Mouse (Mus musculus) neural tube, embryonic 14.5 days (tissue): ENCODE data around the gene Col6a5. TPM values are rescaled to one million over a fixed set of nuclear protein-coding genes. Genes with fewer than 3 reads are reported as not detected.

Experiments
- ATAC-seq: fragments of 200-750 bp; cut with Nextera tagmentation; 2 replicates; pipeline ENCODE4 v1.8.0; 2017; ENCODE audit warnings: low read depth, mild to moderate bottlenecking, moderate TSS enrichment, moderate library complexity
- H3K27ac ChIP-seq: fragments of 300-500 bp; sonication (generic); 2 replicates; pipeline ENCODE4 v1.5.1; 2014; ENCODE audit warnings: low read depth, mild to moderate bottlenecking, control low read depth, low read length, moderate library complexity, mixed read lengths
- H3K27me3 ChIP-seq: fragments of 300-500 bp; sonication (generic); 2 replicates; pipeline ENCODE4 v1.6.1; 2014; ENCODE audit warnings: low read length; ENCODE audit not compliant: control insufficient read depth, insufficient read depth
- H3K36me3 ChIP-seq: fragments of 300-500 bp; sonication (generic); 2 replicates; pipeline ENCODE4 v1.6.1; 2014; ENCODE audit warnings: low read length, mixed read lengths; ENCODE audit not compliant: control insufficient read depth, insufficient read depth
- H3K4me1 ChIP-seq: fragments of 300-500 bp; sonication (generic); 2 replicates; pipeline ENCODE4 v1.6.1; 2014; ENCODE audit warnings: low read length; ENCODE audit not compliant: control insufficient read depth, insufficient read depth
- H3K4me2 ChIP-seq: fragments of 300-500 bp; sonication (generic); 2 replicates; pipeline ENCODE4 v1.6.1; 2014; ENCODE audit warnings: mild to moderate bottlenecking, low read depth, low read length, control low read depth
- H3K4me3 ChIP-seq: fragments of 300-500 bp; sonication (generic); 2 replicates; pipeline ENCODE4 v1.5.1; 2014; ENCODE audit warnings: low read depth, low read length, control low read depth, mixed read lengths
- H3K9ac ChIP-seq: fragments of 300-500 bp; sonication (generic); replicated peaks from 2 replicates; pipeline ENCODE4 v1.6.1; 2014; ENCODE audit warnings: low read depth, mild to moderate bottlenecking, control low read depth, low read length, mixed read lengths
- H3K9me3 ChIP-seq: fragments of 300-500 bp; sonication (generic); 2 replicates; pipeline ENCODE4 v1.6.1; 2016; ENCODE audit warnings: low read length; ENCODE audit not compliant: control insufficient read depth
- WGBS: fragments of 180-500 bp; shearing (Covaris S2); extraction: QIAGEN DNeasy Blood & Tissue Kit; methylation state at CpG from one replicate; pipeline ENCODE4 v1.1.7; 2014; 5-methylcytosine and 5-hydroxymethylcytosine counted together
- polyA plus RNA-seq: library from polyadenylated mRNA; unstranded; fragments of >200 nt; fragmentation: Nextera tagmentation; extraction: Ambion mirVana; gene quantifications from 2 replicates; pipeline ENCODE4 v1.2.1, GENCODE M21; 2014

Col6a5 gene
- 0.46 TPM in 1 of 2 replicates, not detected in the other for polyA plus RNA-seq

- Histone ChIP-seq H3K27me3 (no peaks in the 10 kb centered on the region), H3K4me2 (no peak within 1 kb of the TSS), H3K27ac (no peak within 1 kb of the TSS), H3K4me1 (no peaks in the 10 kb centered on the region), H3K4me3 (no peak within 1 kb of the TSS), H3K9ac (no peak within 1 kb of the TSS), H3K9me3 (no peaks in the 10 kb centered on the region), H3K36me3 (no peaks in the 10 kb centered on the region)
- no peak for ATAC-seq
- 11% methylated on average over 13 of the region's 13 CpGs for WGBS
These were observed at the start of gene Col6a5 for GRCm38 (mm10) chr9:105960533-105960932. Col6a5 (minus strand) TSS chr9:105960643.

GRCm38 (mm10) chr9:105997955-105998354 is 37.5 kb upstream of the Col6a5 start:
- H3K36me3 ChIP-seq = no peaks in the 10 kb centered on the region
- no peaks in the 10 kb centered on the region for H3K27me3 ChIP-seq
- H3K4me2 ChIP-seq = no peak overlapping the region
- WGBS = 70% methylated on average over 11 of the region's 11 CpGs
- H3K4me3 ChIP-seq = no peak overlapping the region
- no peak for ATAC-seq
- no peaks in the 10 kb centered on the region for H3K9me3 ChIP-seq
- H3K27ac ChIP-seq = no peak overlapping the region
- no peak overlapping the region for H3K9ac ChIP-seq
- no peaks in the 10 kb centered on the region for H3K4me1 ChIP-seq

GRCm38 (mm10) chr9:105992425-105992824 is 32.0 kb upstream of the Col6a5 start:
- Histone ChIP-seq H3K27ac (no peak overlapping the region), H3K27me3 (no peaks in the 10 kb centered on the region), H3K4me3 (no peak overlapping the region), H3K9me3 (no peaks in the 10 kb centered on the region), H3K4me1 (no peaks in the 10 kb centered on the region), H3K9ac (no peak overlapping the region), H3K36me3 (no peaks in the 10 kb centered on the region), H3K4me2 (no peak overlapping the region)
- no peak for ATAC-seq
- WGBS = 75% methylated on average over 6 of the region's 6 CpGs

GRCm38 (mm10) chr9:105990099-105990498 is 29.7 kb upstream of the Col6a5 start:
- no peaks in the 10 kb centered on the region for H3K4me1 ChIP-seq
- ATAC-seq = no peak
- H3K4me3 ChIP-seq = no peak overlapping the region
- no peak overlapping the region for H3K9ac ChIP-seq
- H3K9me3 ChIP-seq = no peaks in the 10 kb centered on the region
- H3K36me3 ChIP-seq = no peaks in the 10 kb centered on the region
- no peaks in the 10 kb centered on the region for H3K27me3 ChIP-seq
- no peak overlapping the region for H3K4me2 ChIP-seq
- no peak overlapping the region for H3K27ac ChIP-seq
- 75% methylated on average over 6 of the region's 6 CpGs for WGBS

- Histone ChIP-seq H3K4me1 (no peaks in the 10 kb centered on the region), H3K27ac (no peak overlapping the region), H3K36me3 (no peaks in the 10 kb centered on the region), H3K4me3 (no peak overlapping the region), H3K9ac (no peak overlapping the region), H3K9me3 (no peaks in the 10 kb centered on the region), H3K4me2 (no peak overlapping the region), H3K27me3 (no peaks in the 10 kb centered on the region)
- 79% methylated on average over 6 of the region's 6 CpGs for WGBS
- no peak for ATAC-seq
These were observed 29.0 kb upstream of the Col6a5 start for GRCm38 (mm10) chr9:105989468-105989867.

GRCm38 (mm10) chr9:105988096-105988495 is 27.7 kb upstream of the Col6a5 start:
- no peak for ATAC-seq
- Histone ChIP-seq H3K36me3 (no peaks in the 10 kb centered on the region), H3K9ac (no peak overlapping the region), H3K27ac (no peak overlapping the region), H3K4me3 (no peak overlapping the region), H3K9me3 (no peaks in the 10 kb centered on the region), H3K4me1 (no peaks in the 10 kb centered on the region), H3K4me2 (no peak overlapping the region), H3K27me3 (no peaks in the 10 kb centered on the region)
- WGBS = 56% methylated on average over 8 of the region's 8 CpGs

- Histone ChIP-seq H3K4me3 (no peak overlapping the region), H3K4me2 (no peak overlapping the region), H3K27me3 (no peaks in the 10 kb centered on the region), H3K27ac (peak overlapping the region; percentile 40; the same call in 1 of the 2 replicates), H3K9ac (0 out of 2 replicates have a peak overlapping the region, but pooled peaks have one; percentile 1), H3K4me1 (no peaks in the 10 kb centered on the region), H3K9me3 (no peaks in the 10 kb centered on the region), H3K36me3 (no peaks in the 10 kb centered on the region)
- ATAC-seq = peak; percentile 61; the same call in 1 of the 2 replicates
- 18% methylated on average over 10 of the region's 10 CpGs for WGBS
These were observed 24.6 kb upstream of the Col6a5 start for GRCm38 (mm10) chr9:105984931-105985519.

GRCm38 (mm10) chr9:105978479-105978878 is 18.0 kb upstream of the Col6a5 start:
- Histone ChIP-seq H3K27ac (no peak overlapping the region), H3K36me3 (no peaks in the 10 kb centered on the region), H3K4me1 (no peaks in the 10 kb centered on the region), H3K9me3 (no peaks in the 10 kb centered on the region), H3K4me2 (no peak overlapping the region), H3K27me3 (no peaks in the 10 kb centered on the region), H3K4me3 (no peak overlapping the region), H3K9ac (no peak overlapping the region)
- no peak for ATAC-seq
- 97% methylated on average over 8 of the region's 8 CpGs for whole genome bisulfite sequencing

GRCm38 (mm10) chr9:105976871-105977270 is 16.4 kb upstream of the Col6a5 start:
- H3K27ac ChIP-seq = no peak overlapping the region
- no peaks in the 10 kb centered on the region for H3K27me3 ChIP-seq
- H3K4me3 ChIP-seq = no peak overlapping the region
- no peak for ATAC-seq
- 6% methylated on average over 13 of the region's 13 CpGs for WGBS
- no peak overlapping the region for H3K4me2 ChIP-seq
- H3K4me1 ChIP-seq = no peaks in the 10 kb centered on the region
- H3K36me3 ChIP-seq = no peaks in the 10 kb centered on the region
- no peaks in the 10 kb centered on the region for H3K9me3 ChIP-seq
- no peak overlapping the region; the same call in 1 of the 2 replicates for H3K9ac ChIP-seq
